ENCODE assay signal across 32 mouse cellular contexts in the genomic region with DNA sequence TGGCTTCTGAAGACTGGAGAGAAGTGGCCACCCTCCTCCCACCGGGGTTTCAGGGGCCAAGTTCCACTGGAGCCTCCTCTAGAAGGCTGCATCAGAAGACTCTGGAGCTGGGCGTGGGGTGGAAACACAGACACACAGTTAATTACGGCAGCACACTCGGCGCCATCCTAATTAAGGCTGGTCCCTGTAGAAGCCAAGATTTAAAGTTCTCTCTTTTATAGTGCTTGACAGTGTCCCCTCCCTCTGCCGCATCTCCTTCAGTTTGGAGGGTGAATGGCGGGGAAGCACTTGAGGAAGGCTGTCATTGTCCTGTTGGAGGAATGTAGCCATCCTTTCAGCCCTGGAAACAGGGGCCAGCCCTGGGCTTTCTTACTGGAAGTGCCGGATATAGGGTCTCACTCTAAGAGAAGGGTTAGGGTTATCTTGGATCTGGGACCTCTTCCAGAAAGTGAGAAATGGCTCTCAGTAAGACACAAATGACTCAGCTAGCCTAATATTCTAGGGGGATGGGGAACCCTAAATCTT. TPM values are rescaled to one million over a fixed set of nuclear protein-coding genes. Genes with fewer than 3 reads are reported as not detected.
DNase-seq lines count a peak whose midpoint lies in the region; ATAC-seq and TF ChIP-seq lines count a peak whose summit lies in the region.
"Had no signal": no experiment of that assay in that cellular context is flagged by ENCODE, and none has a peak within 500 bp of the region (broad histone marks: within the 10 kb centered on the region; RNA-seq: fewer than 3 reads in every experiment).

No protein-coding gene starts in this region.

- intact Hi-C loops in gastrocnemius, postnatal 14 days (cut with DNase I; ENCODE audit: low total_unique reads): no loop called here

- 10% methylated on average over 8 of the region's 8 CpGs for WGBS in neural tube, embryonic 13.5 days
- WGBS in kidney, embryonic 14.5 days: 20% methylated on average over 8 of the region's 8 CpGs
- 51% methylated on average over 8 of the region's 8 CpGs for WGBS in midbrain, embryonic 16.5 days

- H3K4me2 ChIP-seq in neural tube, embryonic 13.5 days: 0 out of 2 replicates have a peak overlapping the region, but pooled peaks have one; percentile 1
- H3K4me2 ChIP-seq in kidney, embryonic 14.5 days (replicated peaks; ENCODE audit: low read depth, low read length): no peak overlapping the region
- H3K4me2 ChIP-seq in midbrain, embryonic 16.5 days (ENCODE audit: low read length): no peak overlapping the region
- H3K4me2 ChIP-seq: heart, embryonic 12.5 days; hindbrain, embryonic 13.5 days; limb, embryonic 15.5 days; lung, embryonic 14.5 days had no signal

- no peak overlapping the region for H3K27ac ChIP-seq in neural tube, embryonic 13.5 days (replicated peaks)
- no peak overlapping the region for H3K27ac ChIP-seq in kidney, embryonic 14.5 days (ENCODE audit: low read depth, low read length)
- no peak overlapping the region for H3K27ac ChIP-seq in layer of hippocampus, adult 2 months
- H3K27ac ChIP-seq in midbrain, embryonic 16.5 days (ENCODE audit: low read length): no peak overlapping the region
- H3K27ac ChIP-seq: hindbrain, embryonic 13.5 days; left cerebral cortex, adult 2 months; limb, embryonic 15.5 days; liver, embryonic 14.5 days had no signal

- no peak overlapping the region for H3K9ac ChIP-seq in neural tube, embryonic 13.5 days
- H3K9ac ChIP-seq in kidney, embryonic 14.5 days (ENCODE audit: low read depth, low read length): no peak overlapping the region
- no peak overlapping the region for H3K9ac ChIP-seq in midbrain, embryonic 16.5 days (ENCODE audit: low read depth, low read length)
- H3K9ac ChIP-seq: heart, embryonic 12.5 days; hindbrain, embryonic 13.5 days; limb, embryonic 15.5 days; liver, embryonic 14.5 days; lung, embryonic 14.5 days had no signal

- DNase-seq in neural tube, embryonic 10.5 days (ENCODE audit: extremely low spot score, low spot score): no peak
- DNase-seq in kidney, postnatal 14 days: peak; percentile 51
- DNase-seq in gastrocnemius, postnatal 14 days: no peak
- no peak for DNase-seq in layer of hippocampus, adult 2 months (ENCODE audit: low spot score in 2 of 2)
- DNase-seq: adrenal gland, adult 8-10 months; cerebellum, adult 8-10 months; cerebellum, postnatal 36 days; embryo, embryonic 11 days; gastrocnemius, postnatal 10 days; heart, adult 11 months; heart, postnatal 10 days; layer of hippocampus, adult 9-11 months; left cerebral cortex, postnatal 4 days; lung, embryonic 14.5 days; lung, postnatal 36 days; midbrain, embryonic 14.5 days; right cerebral cortex, postnatal 4 days; thymus, postnatal 14 days had no signal

- no peaks in the 10 kb centered on the region for H3K27me3 ChIP-seq in neural tube, embryonic 13.5 days
- H3K27me3 ChIP-seq in kidney, embryonic 14.5 days (ENCODE audit: control insufficient read depth, insufficient read depth, low read length): no peaks in the 10 kb centered on the region
- H3K27me3 ChIP-seq in midbrain, embryonic 16.5 days (ENCODE audit: control insufficient read depth, insufficient read depth, low read depth, low read length): no peaks in the 10 kb centered on the region; the same call in 1 of the 2 replicates
- H3K27me3 ChIP-seq: hindbrain, embryonic 13.5 days; limb, embryonic 15.5 days had no signal

- H3K9me3 ChIP-seq in neural tube, embryonic 13.5 days: no peaks in the 10 kb centered on the region
- H3K9me3 ChIP-seq in kidney, embryonic 14.5 days (ENCODE audit: control insufficient read depth, low read length): no peaks in the 10 kb centered on the region
- H3K9me3 ChIP-seq in midbrain, embryonic 16.5 days (replicated peaks; ENCODE audit: control insufficient read depth, low read length, poor library complexity, severe bottlenecking): 0 out of 2 replicates have a peak, but pooled peaks cover 2% of the 10 kb centered on the region
- H3K9me3 ChIP-seq: heart, embryonic 12.5 days; hindbrain, embryonic 13.5 days; limb, embryonic 15.5 days had no signal

- no peak for ATAC-seq in neural tube, embryonic 13.5 days (ENCODE audit: low read depth)
- ATAC-seq in kidney, embryonic 14.5 days (ENCODE audit: low FRiP score, low TSS enrichment): 0 out of 2 replicates have a peak, but pooled peaks have one; percentile 35
- ATAC-seq in midbrain, embryonic 16.5 days: no peak
- ATAC-seq: activated CD4-positive, CD25-positive, alpha-beta regulatory T cell, adult 4 months; forebrain, embryonic 16.5 days; inflammation-experienced regulatory T-cells, adult 6 months had no signal

- H3K4me1 ChIP-seq in neural tube, embryonic 13.5 days (replicated peaks): peaks cover 13% of the 10 kb centered on the region
- H3K4me1 ChIP-seq in kidney, embryonic 14.5 days (ENCODE audit: control insufficient read depth, insufficient read depth, low read length): no peaks in the 10 kb centered on the region
- H3K4me1 ChIP-seq in midbrain, embryonic 16.5 days (ENCODE audit: control insufficient read depth, insufficient read depth, low read length): no peaks in the 10 kb centered on the region
- H3K4me1 ChIP-seq: hindbrain, embryonic 13.5 days had no signal

- TF ChIP-seq CTCF in layer of hippocampus, adult 2 months (conservative IDR thresholded peaks at IDR 0.05): no peak

- no peaks in the 10 kb centered on the region for H3K36me3 ChIP-seq in neural tube, embryonic 13.5 days
- no peaks in the 10 kb centered on the region for H3K36me3 ChIP-seq in kidney, embryonic 14.5 days (ENCODE audit: control insufficient read depth, insufficient read depth, low read length)
- no peaks in the 10 kb centered on the region for H3K36me3 ChIP-seq in midbrain, embryonic 16.5 days (ENCODE audit: control insufficient read depth, insufficient read depth, low read length)
- H3K36me3 ChIP-seq: heart, embryonic 12.5 days; hindbrain, embryonic 13.5 days; limb, embryonic 15.5 days had no signal

- no peak overlapping the region for H3K4me3 ChIP-seq in neural tube, embryonic 13.5 days
- H3K4me3 ChIP-seq in kidney, embryonic 14.5 days (ENCODE audit: low read length): no peak overlapping the region
- H3K4me3 ChIP-seq in layer of hippocampus, adult 2 months: no peak overlapping the region
- no peak overlapping the region for H3K4me3 ChIP-seq in midbrain, embryonic 16.5 days (ENCODE audit: low read depth, low read length)
- H3K4me3 ChIP-seq: heart, embryonic 12.5 days; hindbrain, embryonic 13.5 days; left cerebral cortex, adult 2 months; limb, embryonic 15.5 days had no signal

RNA-seq across cellular contexts. Expression of gene Nkd1, which starts 50.2 kb away (rescaled TPM):
- polyA plus RNA-seq in neural tube, embryonic 13.5 days (2015; fragmentation: Nextera tagmentation; extraction: Ambion mirVana): 48.9 and 52.3 TPM in 2 replicates
- polyA plus RNA-seq in kidney, embryonic 14.5 days (2014; fragmentation: Nextera tagmentation; extraction: Ambion mirVana): 52.4 and 60.9 TPM in 2 replicates
- 1 to 10 TPM; 3.1 to 4.5 TPM for total RNA-seq in gastrocnemius, postnatal 14 days (2021)
- 10 to 100 TPM in 1 of 2 experiments, 1 to 10 TPM in 1; 8.8 to 10.1 TPM for total RNA-seq in layer of hippocampus, adult 2 months (2021)
- polyA plus RNA-seq in midbrain, embryonic 16.5 days (2015; fragmentation: Nextera tagmentation; extraction: Ambion mirVana): 53.9 and 66.7 TPM in 2 replicates
- total RNA-seq: megakaryocyte-erythroid progenitor cell, adult 5-6 weeks; MEL had no signal
- polyA plus RNA-seq: activated CD4-positive, CD25-positive, alpha-beta regulatory T cell, adult 4 months; C2C12; inflammation-experienced regulatory T-cells, adult 6 months had no signal
